Mouse (Mus musculus): ENCODE results near the gene Disp1. TPM values are rescaled to one million over a fixed set of nuclear protein-coding genes. Genes with fewer than 3 reads are reported as not detected.

Gene Disp1
- polyA plus RNA-seq, 1 experiment: 17.0 TPM

GRCm38 (mm10) chr1:183067807-183068206 is 153.5 kb downstream of the Disp1 start:
- no peaks in the 10 kb centered on the region for H3K36me3 ChIP-seq (ENCODE audit: control insufficient read depth, insufficient read depth)
- no peaks in the 10 kb centered on the region for H3K79me3 ChIP-seq (ENCODE audit: low read depth)
- H3ac ChIP-seq (ENCODE audit: control insufficient read depth, insufficient read length, low read depth): no peak overlapping the region
- H3K4me3 ChIP-seq (ENCODE audit: insufficient read depth, poor library complexity, severe bottlenecking): no peak overlapping the region
- no peaks in the 10 kb centered on the region for H3K79me2 ChIP-seq (ENCODE audit: control insufficient read depth, insufficient read depth)
- TF ChIP-seq FOSL1 (IDR thresholded peaks at IDR 0.05; ENCODE audit: insufficient read depth, low read length, poor library complexity, severe bottlenecking): no peak
- no peak for TF ChIP-seq MAX (IDR thresholded peaks at IDR 0.05)
- no peaks in the 10 kb centered on the region for H3K27me3 ChIP-seq (ENCODE audit: control insufficient read depth, insufficient read depth, insufficient read length)

- no peak for TF ChIP-seq FOSL1 (IDR thresholded peaks at IDR 0.05; ENCODE audit: insufficient read depth, low read length, poor library complexity, severe bottlenecking)
- TF ChIP-seq USF1 (IDR thresholded peaks at IDR 0.05; ENCODE audit: low read depth): no peak
- no peak for TF ChIP-seq MYOD1 (IDR thresholded peaks at IDR 0.05; ENCODE audit: control insufficient read depth, insufficient read length, low read depth)
- no peak for TF ChIP-seq MAX (IDR thresholded peaks at IDR 0.05)
- TF ChIP-seq CTCF (IDR thresholded peaks at IDR 0.05; ENCODE audit: control insufficient read depth, insufficient read depth, insufficient read length): no peak
- TF ChIP-seq MYOG (IDR thresholded peaks at IDR 0.05; ENCODE audit: control insufficient read depth, extremely low read depth, insufficient read length): no peak
- TF ChIP-seq CEBPB (IDR thresholded peaks at IDR 0.05; ENCODE audit: low read depth): no peak
- no peaks in the 10 kb centered on the region for H3K79me3 ChIP-seq (ENCODE audit: low read depth)
- H3K79me2 ChIP-seq (ENCODE audit: control insufficient read depth, insufficient read depth): no peaks in the 10 kb centered on the region
- no peaks in the 10 kb centered on the region for H3K27me3 ChIP-seq (ENCODE audit: control insufficient read depth, insufficient read depth, insufficient read length)
- H3K4me3 ChIP-seq (ENCODE audit: insufficient read depth, poor library complexity, severe bottlenecking): no peak overlapping the region
- H3K36me3 ChIP-seq (ENCODE audit: control insufficient read depth, insufficient read depth): no peaks in the 10 kb centered on the region
- H3ac ChIP-seq (ENCODE audit: control insufficient read depth, insufficient read length, low read depth): no peak overlapping the region
These were observed 154.3 kb downstream of the Disp1 start for GRCm38 (mm10) chr1:183066981-183067380.

- Histone ChIP-seq H3K36me3 (ENCODE audit: control insufficient read depth, insufficient read depth) (no peaks in the 10 kb centered on the region), H3K27me3 (ENCODE audit: control insufficient read depth, insufficient read depth, insufficient read length) (no peaks in the 10 kb centered on the region), H3K4me3 (ENCODE audit: insufficient read depth, poor library complexity, severe bottlenecking) (no peak overlapping the region), H3K79me2 (ENCODE audit: control insufficient read depth, insufficient read depth) (no peaks in the 10 kb centered on the region), H3ac (ENCODE audit: control insufficient read depth, insufficient read length, low read depth) (no peak overlapping the region), H3K79me3 (ENCODE audit: low read depth) (no peaks in the 10 kb centered on the region)
- TF ChIP-seq USF1 (IDR thresholded peaks at IDR 0.05; ENCODE audit: low read depth) (no peak), CTCF (IDR thresholded peaks at IDR 0.05; ENCODE audit: control insufficient read depth, insufficient read depth, insufficient read length) (no peak), FOSL1 (IDR thresholded peaks at IDR 0.05; ENCODE audit: insufficient read depth, low read length, poor library complexity, severe bottlenecking) (no peak), MAX (IDR thresholded peaks at IDR 0.05) (no peak), CEBPB (IDR thresholded peaks at IDR 0.05; ENCODE audit: low read depth) (no peak)
These were observed 160.7 kb downstream of the Disp1 start for GRCm38 (mm10) chr1:183060611-183061010.

- H3K36me3 ChIP-seq (ENCODE audit: control insufficient read depth, insufficient read depth): no peaks in the 10 kb centered on the region
- no peaks in the 10 kb centered on the region for H3K79me2 ChIP-seq (ENCODE audit: control insufficient read depth, insufficient read depth)
- no peaks in the 10 kb centered on the region for H3K79me3 ChIP-seq (ENCODE audit: low read depth)
- H3ac ChIP-seq (ENCODE audit: control insufficient read depth, insufficient read length, low read depth): no peak overlapping the region
- TF ChIP-seq CEBPB (IDR thresholded peaks at IDR 0.05; ENCODE audit: low read depth) (peak; percentile 76), USF1 (IDR thresholded peaks at IDR 0.05; ENCODE audit: low read depth) (no peak)
- H3K27me3 ChIP-seq (ENCODE audit: control insufficient read depth, insufficient read depth, insufficient read length): no peaks in the 10 kb centered on the region
- no peak overlapping the region for H3K4me3 ChIP-seq (ENCODE audit: insufficient read depth, poor library complexity, severe bottlenecking)
These were observed 165.1 kb downstream of the Disp1 start for GRCm38 (mm10) chr1:183056289-183056655.

GRCm38 (mm10) chr1:183055608-183056288 is 165.6 kb downstream of the Disp1 start:
- Histone ChIP-seq H3K27me3 (ENCODE audit: control insufficient read depth, insufficient read depth, insufficient read length) (no peaks in the 10 kb centered on the region), H3K4me3 (ENCODE audit: insufficient read depth, poor library complexity, severe bottlenecking) (no peak overlapping the region), H3K36me3 (ENCODE audit: control insufficient read depth, insufficient read depth) (no peaks in the 10 kb centered on the region), H3K79me3 (ENCODE audit: low read depth) (no peaks in the 10 kb centered on the region), H3K79me2 (ENCODE audit: control insufficient read depth, insufficient read depth) (no peaks in the 10 kb centered on the region), H3ac (ENCODE audit: control insufficient read depth, insufficient read length, low read depth) (no peak overlapping the region)
- no peak for TF ChIP-seq CTCF (IDR thresholded peaks at IDR 0.05; ENCODE audit: control insufficient read depth, insufficient read depth, insufficient read length)
- TF ChIP-seq FOSL1 (IDR thresholded peaks at IDR 0.05; ENCODE audit: insufficient read depth, low read length, poor library complexity, severe bottlenecking): no peak

- no peaks in the 10 kb centered on the region for H3K36me3 ChIP-seq (ENCODE audit: control insufficient read depth, insufficient read depth)
- H3ac ChIP-seq (ENCODE audit: control insufficient read depth, insufficient read length, low read depth): no peak overlapping the region
- no peaks in the 10 kb centered on the region for H3K27me3 ChIP-seq (ENCODE audit: control insufficient read depth, insufficient read depth, insufficient read length)
- no peaks in the 10 kb centered on the region for H3K79me2 ChIP-seq (ENCODE audit: control insufficient read depth, insufficient read depth)
- TF ChIP-seq CEBPB (IDR thresholded peaks at IDR 0.05; ENCODE audit: low read depth) (no peak), MAX (IDR thresholded peaks at IDR 0.05) (no peak), MYOG (IDR thresholded peaks at IDR 0.05; ENCODE audit: control insufficient read depth, extremely low read depth, insufficient read length) (no peak), USF1 (IDR thresholded peaks at IDR 0.05; ENCODE audit: low read depth) (no peak), FOSL1 (IDR thresholded peaks at IDR 0.05; ENCODE audit: insufficient read depth, low read length, poor library complexity, severe bottlenecking) (no peak), CTCF (IDR thresholded peaks at IDR 0.05; ENCODE audit: control insufficient read depth, insufficient read depth, insufficient read length) (no peak), MYOD1 (IDR thresholded peaks at IDR 0.05; ENCODE audit: control insufficient read depth, insufficient read length, low read depth) (no peak)
- no peak overlapping the region for H3K4me3 ChIP-seq (ENCODE audit: insufficient read depth, poor library complexity, severe bottlenecking)
- no peaks in the 10 kb centered on the region for H3K79me3 ChIP-seq (ENCODE audit: low read depth)
These were observed 168.7 kb downstream of the Disp1 start for GRCm38 (mm10) chr1:183052663-183053062.

Data from C2C12 (cell line).